Mouse (Mus musculus): ENCODE results near the gene Sema3d. TPM values are rescaled to one million over a fixed set of nuclear protein-coding genes. Genes with fewer than 3 reads are reported as not detected.

The Sema3d gene
- polyA plus RNA-seq (2017; shearing (Covaris generic)): 1.1 TPM

GRCm38 (mm10) chr5:12383133-12383959, at the start of gene Sema3d:
Gene Sema3d, plus strand, starts transcription at chr5:12383385.

